Mouse (Mus musculus) bone marrow macrophage, adult 2 months (primary cell): Measurements from ENCODE around the gene Ier5l.

Experiments used
- CTCF ChIP-seq: IDR thresholded peaks from 2 replicates; pipeline ENCODE4 v1.5.1; 2012; ENCODE audit warnings: low read depth, mild to moderate bottlenecking, low read length, moderate library complexity
- POLR2A ChIP-seq: IDR thresholded peaks from 2 replicates; pipeline ENCODE4 v1.6.1; 2012; ENCODE audit warnings: mild to moderate bottlenecking, low read depth, low read length, borderline replicate concordance

DNA sequence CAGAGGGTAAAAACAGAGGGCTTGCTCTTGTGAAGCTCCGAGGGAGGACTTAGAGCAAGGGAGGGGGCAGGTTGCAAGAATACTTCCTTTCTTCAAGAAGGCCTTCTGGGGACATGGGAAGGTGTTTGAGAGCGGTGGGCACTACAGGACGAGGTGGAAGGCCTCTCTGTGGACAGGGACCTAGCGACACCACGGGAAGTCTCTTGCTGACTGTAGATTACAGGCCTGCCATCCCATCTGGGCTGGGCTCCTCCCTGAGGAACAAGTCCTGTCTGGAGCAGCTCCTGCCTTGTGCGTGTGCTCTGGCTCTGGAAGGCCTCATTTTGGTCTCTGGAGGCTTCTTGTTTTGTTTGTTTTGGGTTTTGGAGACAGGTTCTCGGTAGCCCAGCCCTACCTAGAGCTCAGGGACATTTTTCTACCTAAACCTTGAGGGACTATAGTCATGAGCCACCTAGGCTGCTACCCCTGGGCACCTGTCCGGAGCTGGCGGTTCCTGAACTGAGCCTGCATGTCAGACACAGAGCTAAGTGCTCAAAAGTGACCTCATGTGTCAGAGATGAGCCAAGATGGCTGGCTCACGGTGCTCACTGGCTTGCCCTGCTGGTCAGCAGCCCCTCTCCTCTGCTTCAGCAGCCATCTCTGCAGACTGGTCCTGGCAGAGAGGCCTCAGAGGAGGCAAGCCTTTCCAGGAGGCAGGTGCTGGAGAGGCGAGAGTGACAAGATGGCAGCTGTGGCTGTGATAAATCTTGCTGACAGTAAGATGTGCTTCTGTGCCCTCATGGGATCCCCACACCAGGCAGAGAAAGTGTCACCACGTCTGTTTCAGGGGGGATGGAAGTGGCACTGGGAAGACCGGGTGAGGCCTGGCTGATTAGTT is 17.7 kb downstream of the Ier5l start:
- no peak for TF ChIP-seq POLR2A
- no peak for TF ChIP-seq CTCF
